Mouse (Mus musculus) neural tube, embryonic 11.5 days (tissue): ENCODE data around the gene Trim25. TPM values are rescaled to one million over a fixed set of nuclear protein-coding genes. Genes with fewer than 3 reads are reported as not detected.

Experiments
- ATAC-seq: fragments of 200-750 bp; cut with Nextera tagmentation; 2 replicates; pipeline ENCODE4 v1.8.0; 2017; ENCODE audit warnings: moderate number of reproducible peaks, mild to moderate bottlenecking, moderate TSS enrichment, moderate library complexity; ENCODE audit not compliant: insufficient read depth, low FRiP score, low TSS enrichment
- DNase-seq: peaks from one replicate; pipeline ENCODE4 v3.0.0-alpha.2; 2015; ENCODE audit warnings: low spot score
- H3K27ac ChIP-seq: fragments of 300-500 bp; sonication (generic); 2 replicates; pipeline ENCODE4 v1.5.1; 2014; ENCODE audit warnings: low read depth, mild to moderate bottlenecking, low read length
- H3K27me3 ChIP-seq: fragments of 300-500 bp; sonication (generic); 2 replicates; pipeline ENCODE4 v1.6.1; 2014; ENCODE audit warnings: mild to moderate bottlenecking, low read length, mixed read lengths; ENCODE audit not compliant: control insufficient read depth, insufficient read depth
- H3K36me3 ChIP-seq: fragments of 300-500 bp; sonication (generic); 2 replicates; pipeline ENCODE4 v1.6.1; 2014; ENCODE audit warnings: mild to moderate bottlenecking, low read length, moderate library complexity, mixed read lengths; ENCODE audit not compliant: control insufficient read depth, insufficient read depth
- H3K4me1 ChIP-seq: fragments of 300-500 bp; sonication (generic); 2 replicates; pipeline ENCODE4 v1.6.1; 2014; ENCODE audit warnings: low read length, mixed read lengths; ENCODE audit not compliant: control insufficient read depth, insufficient read depth
- H3K4me2 ChIP-seq: fragments of 300-500 bp; sonication (generic); 2 replicates; pipeline ENCODE4 v1.6.1; 2014; ENCODE audit warnings: low read depth, mild to moderate bottlenecking, moderate library complexity
- H3K4me3 ChIP-seq: fragments of 300-500 bp; sonication (generic); 2 replicates; pipeline ENCODE4 v1.5.1; 2014; ENCODE audit warnings: low read depth, low read length
- H3K9ac ChIP-seq: fragments of 300-500 bp; sonication (generic); 2 replicates; pipeline ENCODE4 v1.6.1; 2014; ENCODE audit warnings: mild to moderate bottlenecking, low read length
- H3K9me3 ChIP-seq: fragments of 300-500 bp; sonication (generic); 2 replicates; pipeline ENCODE4 v1.6.1; 2016; ENCODE audit warnings: low read length; ENCODE audit not compliant: control insufficient read depth
- WGBS: fragments of 180-500 bp; shearing (Covaris S2); extraction: QIAGEN DNeasy Blood & Tissue Kit; methylation state at CpG from one replicate; pipeline ENCODE4 v1.1.7; 2014; 5-methylcytosine and 5-hydroxymethylcytosine counted together
- polyA plus RNA-seq: library from polyadenylated mRNA; unstranded; fragments of >200 nt; fragmentation: Nextera tagmentation; extraction: Ambion mirVana; gene quantifications from 2 replicates; pipeline ENCODE4 v1.2.1, GENCODE M21; 2014

Trim25 gene
- polyA plus RNA-seq, 1 experiment from 2014 or later, result 2.5 TPM

DNA sequence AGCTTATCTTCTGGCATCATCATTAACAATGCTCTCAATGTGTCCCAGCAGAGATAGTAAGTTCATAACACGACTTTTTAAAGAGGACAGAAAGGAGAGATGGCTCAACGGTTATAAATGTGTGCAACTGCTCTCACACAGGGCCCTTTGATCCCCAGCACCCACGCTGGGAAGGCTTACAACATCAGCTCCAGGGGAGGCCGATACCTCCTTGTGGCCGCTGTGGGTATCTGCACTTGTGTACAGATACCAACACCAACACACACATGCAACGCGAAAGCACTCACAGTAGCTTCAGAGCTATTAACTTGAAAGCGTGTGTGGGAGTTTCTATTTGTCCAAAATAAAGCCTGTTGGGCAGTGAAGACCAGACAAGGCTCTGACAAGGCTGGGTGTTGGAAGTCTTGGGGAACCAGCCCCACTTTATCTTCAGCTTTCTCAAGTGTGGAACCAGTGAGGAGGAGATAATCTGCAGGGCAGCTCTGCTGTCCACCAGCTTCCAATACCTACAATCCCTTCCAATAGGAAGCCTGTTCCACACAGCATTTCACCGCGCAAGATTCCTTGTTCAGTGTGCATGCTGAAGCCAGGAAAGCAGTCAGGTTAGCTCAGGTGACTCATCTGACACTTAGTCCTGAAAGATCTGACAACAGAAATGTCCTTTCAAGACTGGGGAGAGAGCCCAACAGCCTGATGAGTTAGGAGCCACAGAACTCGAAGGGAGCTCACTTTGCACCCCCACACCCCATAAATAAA is 59.5 kb downstream of the Trim25 start:
- H3K9ac ChIP-seq, result no peak overlapping the region
- H3K27ac ChIP-seq, result no peak overlapping the region
- ATAC-seq, result no peak
- peak overlapping the region; percentile 79 for H3K4me2 ChIP-seq
- no peak overlapping the region for H3K4me3 ChIP-seq
- H3K9me3 ChIP-seq, result no peaks in the 10 kb centered on the region
- 75% methylated on average over 11 of the region's 11 CpGs for WGBS
- no peaks in the 10 kb centered on the region for H3K27me3 ChIP-seq
- H3K36me3 ChIP-seq, result no peaks in the 10 kb centered on the region
- DNase-seq, result no peak
- peaks cover 4% of the 10 kb centered on the region; the same call in 1 of the 2 replicates for H3K4me1 ChIP-seq

DNA sequence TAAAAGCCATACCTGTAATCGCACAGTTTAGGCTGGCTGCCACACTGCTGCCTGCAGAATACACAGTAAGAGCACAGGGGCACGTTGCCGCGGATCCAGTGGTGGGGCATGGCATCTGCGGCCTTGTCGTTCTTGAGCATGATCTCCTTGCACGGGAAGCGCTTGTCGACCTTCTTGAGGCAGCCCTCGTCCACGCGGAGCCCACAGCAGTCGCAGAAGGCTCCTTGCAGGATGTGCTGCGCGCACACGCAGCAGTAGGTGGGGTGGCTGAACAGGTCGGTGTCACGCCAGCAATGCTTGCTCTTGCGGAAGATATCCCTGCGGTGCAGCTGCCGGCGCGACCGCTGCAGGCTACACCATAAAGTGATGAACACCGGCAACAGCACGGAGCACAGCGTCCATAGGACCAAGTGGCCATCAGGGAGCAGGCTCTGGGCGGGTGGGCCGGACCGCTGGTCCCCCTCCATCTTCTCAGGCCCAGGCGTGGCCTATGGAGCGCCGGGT is 60.8 kb downstream of the Trim25 start:
- no peaks in the 10 kb centered on the region for H3K9me3 ChIP-seq
- DNase-seq (no peak), ATAC-seq (peak; percentile 78; the same call in 1 of the 2 replicates)
- H3K9ac ChIP-seq, result peak overlapping the region; percentile 91
- 0% methylated on average over 33 of the region's 33 CpGs for WGBS
- peak overlapping the region; percentile 79 for H3K4me2 ChIP-seq
- H3K27me3 ChIP-seq, result no peaks in the 10 kb centered on the region
- peaks cover 4% of the 10 kb centered on the region; the same call in 1 of the 2 replicates for H3K4me1 ChIP-seq
- H3K4me3 ChIP-seq, result peak overlapping the region; percentile 77
- no peaks in the 10 kb centered on the region for H3K36me3 ChIP-seq
- H3K27ac ChIP-seq, result peak overlapping the region; percentile 60; the same call in 1 of the 2 replicates

DNA sequence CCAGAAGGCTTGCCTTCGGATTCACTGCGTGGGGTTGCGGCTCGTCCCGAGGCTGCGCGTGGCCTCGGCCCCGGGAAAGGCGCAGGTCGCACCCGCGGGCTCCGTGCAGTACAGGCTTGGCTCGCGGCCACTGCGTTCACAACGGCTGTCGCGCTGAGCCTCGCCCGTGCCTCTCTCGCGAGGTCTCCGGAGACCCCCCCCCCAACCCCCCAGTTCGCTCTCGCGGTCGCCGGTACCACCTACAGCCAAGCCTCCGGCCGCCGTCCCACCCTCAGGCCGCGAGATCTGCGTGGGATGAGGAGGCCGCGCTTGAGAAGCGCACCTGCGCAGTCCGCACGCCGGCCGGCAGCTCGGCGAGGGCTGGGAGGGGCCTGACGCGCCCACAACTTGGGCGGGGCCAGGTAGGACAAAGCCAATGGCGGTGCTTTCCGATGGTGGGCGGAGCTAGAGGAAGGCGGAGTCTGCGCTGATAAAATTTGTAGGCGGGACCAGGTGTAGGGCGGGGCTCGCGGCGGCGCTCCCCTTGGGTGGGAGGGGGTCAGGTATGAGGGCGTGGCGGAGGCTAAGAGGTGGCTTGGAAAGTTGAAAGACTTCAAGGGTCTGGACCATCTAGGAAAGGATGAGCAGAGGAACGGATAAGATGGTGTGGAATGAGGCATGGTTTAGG is 61.4 kb downstream of the Trim25 start:
- H3K27me3 ChIP-seq, result no peaks in the 10 kb centered on the region
- H3K36me3 ChIP-seq, result no peaks in the 10 kb centered on the region
- H3K27ac ChIP-seq, result peak overlapping the region; percentile 60; the same call in 1 of the 2 replicates
- WGBS, result under 1% methylated on average over 63 of the region's 63 CpGs
- DNase-seq (peak; percentile 92), ATAC-seq (peak; percentile 92)
- H3K9ac ChIP-seq, result peak overlapping the region; percentile 91
- peak overlapping the region; percentile 79 for H3K4me2 ChIP-seq
- no peaks in the 10 kb centered on the region for H3K9me3 ChIP-seq
- H3K4me1 ChIP-seq, result peaks cover 4% of the 10 kb centered on the region; the same call in 1 of the 2 replicates
- peak overlapping the region; percentile 77 for H3K4me3 ChIP-seq

DNA sequence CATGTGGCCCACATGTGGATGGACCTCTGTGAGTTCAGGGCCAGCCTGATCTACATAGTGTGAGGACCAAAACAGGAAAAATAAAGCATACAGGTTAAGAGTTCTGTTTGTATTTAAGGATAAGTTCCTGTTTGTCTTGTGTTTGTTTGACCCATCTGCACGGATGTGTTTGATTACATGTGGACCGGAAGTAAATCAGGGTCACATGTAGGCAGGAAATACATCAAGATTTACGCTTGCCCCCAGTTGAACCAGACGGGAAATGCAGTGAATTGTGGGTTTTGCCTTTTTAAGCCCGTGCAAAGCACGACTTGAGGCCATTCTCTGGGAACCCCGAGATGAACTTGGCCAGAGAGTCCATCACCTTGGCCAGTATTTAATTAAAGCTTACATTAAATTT is 62.2 kb downstream of the Trim25 start:
- DNase-seq, result no peak
- Histone ChIP-seq H3K4me2 (no peak overlapping the region), H3K9ac (no peak overlapping the region), H3K4me3 (no peak overlapping the region), H3K27ac (no peak overlapping the region), H3K27me3 (no peaks in the 10 kb centered on the region), H3K4me1 (peaks cover 4% of the 10 kb centered on the region; the same call in 1 of the 2 replicates), H3K9me3 (no peaks in the 10 kb centered on the region), H3K36me3 (no peaks in the 10 kb centered on the region)
- ATAC-seq, result no peak
- 78% methylated on average over 7 of the region's 7 CpGs for WGBS

DNA sequence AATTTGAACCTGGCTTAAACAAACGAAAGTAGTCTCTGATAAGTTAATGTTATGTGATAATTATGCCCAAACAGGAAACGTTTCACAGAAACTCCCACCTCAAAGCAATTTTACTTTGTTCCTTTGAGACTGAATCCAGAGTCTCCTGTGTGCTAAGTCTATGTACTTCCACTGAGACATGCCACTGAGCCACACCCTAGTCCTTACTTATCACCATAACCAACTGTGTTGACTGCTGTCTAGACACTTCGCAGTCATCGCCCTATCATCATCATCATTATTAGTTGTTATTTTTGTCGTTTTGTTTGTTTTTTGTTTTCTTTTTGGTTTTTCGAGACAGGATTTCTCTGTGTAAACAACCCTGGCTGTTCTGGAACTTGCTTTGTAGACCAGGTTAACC is 65.1 kb downstream of the Trim25 start:
- Histone ChIP-seq H3K27ac (no peak overlapping the region), H3K4me3 (no peak overlapping the region), H3K9ac (no peak overlapping the region), H3K36me3 (no peaks in the 10 kb centered on the region), H3K9me3 (no peaks in the 10 kb centered on the region), H3K4me1 (peaks cover 3% of the 10 kb centered on the region; the same call in 1 of the 2 replicates), H3K27me3 (no peaks in the 10 kb centered on the region), H3K4me2 (no peak overlapping the region)
- no peak for ATAC-seq
- DNase-seq, result no peak
- 82% methylated on average over 6 of the region's 6 CpGs for WGBS

DNA sequence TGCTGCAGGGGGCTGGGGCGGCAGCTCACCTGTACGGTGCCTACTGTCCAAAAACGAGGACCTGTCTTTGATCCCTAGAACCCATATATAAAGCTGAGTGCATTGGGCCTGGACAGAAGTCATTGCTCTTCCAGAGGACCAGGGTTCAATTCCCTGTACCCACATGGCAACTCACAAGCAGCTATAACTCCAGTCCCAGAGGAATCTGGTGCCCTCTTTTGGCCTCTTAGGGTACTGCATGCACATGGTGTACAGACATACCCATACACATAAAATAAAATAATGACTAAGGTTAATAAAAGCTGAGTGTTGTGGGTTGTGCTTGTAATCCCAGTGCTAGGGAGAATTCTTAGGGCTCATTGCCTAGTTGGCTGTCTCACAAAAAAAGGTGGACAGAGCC is 66.1 kb downstream of the Trim25 start:
- no peaks in the 10 kb centered on the region for H3K36me3 ChIP-seq
- no peak overlapping the region for H3K4me3 ChIP-seq
- ATAC-seq, result no peak
- 96% methylated on average over 3 of the region's 3 CpGs for WGBS
- H3K27ac ChIP-seq, result no peak overlapping the region
- no peaks in the 10 kb centered on the region for H3K4me1 ChIP-seq
- no peak overlapping the region for H3K4me2 ChIP-seq
- DNase-seq, result no peak
- no peaks in the 10 kb centered on the region for H3K9me3 ChIP-seq
- H3K27me3 ChIP-seq, result no peaks in the 10 kb centered on the region
- H3K9ac ChIP-seq, result no peak overlapping the region

DNA sequence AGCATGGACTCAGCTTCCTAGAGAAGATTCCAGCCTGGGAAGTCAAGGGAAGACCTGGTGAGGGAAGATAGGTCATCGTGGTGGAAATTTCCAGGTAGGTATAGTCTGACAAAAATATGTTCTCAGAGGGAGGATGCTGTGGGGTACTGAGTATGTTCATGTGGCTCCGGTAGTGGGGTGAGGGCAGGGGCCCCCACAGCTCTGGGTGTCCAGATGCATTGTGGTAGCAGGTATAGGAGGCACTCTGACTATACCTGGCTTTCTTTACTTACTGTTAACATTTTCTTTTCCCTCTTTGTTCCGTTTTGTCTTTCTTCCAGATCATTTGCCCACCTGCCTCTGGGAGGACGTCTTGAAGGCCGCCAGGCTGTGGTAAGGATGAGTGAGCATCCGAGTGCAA is 67.0 kb downstream of the Trim25 start:
- H3K4me3 ChIP-seq, result no peak overlapping the region
- no peaks in the 10 kb centered on the region for H3K4me1 ChIP-seq
- H3K9me3 ChIP-seq, result no peaks in the 10 kb centered on the region
- H3K27me3 ChIP-seq, result no peaks in the 10 kb centered on the region
- H3K27ac ChIP-seq, result no peak overlapping the region
- WGBS, result 87% methylated on average over 6 of the region's 6 CpGs
- ATAC-seq (no peak), DNase-seq (no peak)
- no peaks in the 10 kb centered on the region for H3K36me3 ChIP-seq
- no peak overlapping the region for H3K9ac ChIP-seq
- no peak overlapping the region for H3K4me2 ChIP-seq

DNA sequence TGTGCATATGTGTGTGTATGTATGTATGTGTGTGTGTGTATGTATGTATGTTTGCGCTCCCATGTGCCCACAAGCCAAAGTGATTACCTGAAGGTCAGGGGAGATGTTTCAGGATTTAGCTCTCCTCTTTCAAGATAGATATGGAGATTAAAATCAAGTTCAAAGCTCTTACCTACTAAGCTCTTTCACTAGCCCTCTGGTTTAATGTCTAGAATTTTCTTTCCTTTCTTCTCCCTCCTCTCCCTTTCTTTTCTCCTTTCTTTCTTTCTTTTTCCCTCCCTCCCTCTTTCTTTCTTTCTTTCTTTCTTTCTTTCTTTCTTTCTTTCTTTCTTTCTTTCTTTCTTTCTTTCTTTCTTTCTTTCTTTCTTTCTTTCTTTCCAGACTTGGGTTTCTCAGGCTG is 67.6 kb downstream of the Trim25 start, which contains the start of gene Dgke:
Gene Dgke (minus strand): TSS at position 101 of the 400 bp plus-strand sequence.
- Histone ChIP-seq H3K9ac (no peak within 1 kb of the TSS), H3K4me3 (no peak within 1 kb of the TSS), H3K4me1 (no peaks in the 10 kb centered on the region), H3K27ac (no peak within 1 kb of the TSS), H3K36me3 (no peaks in the 10 kb centered on the region), H3K9me3 (no peaks in the 10 kb centered on the region), H3K4me2 (no peak within 1 kb of the TSS), H3K27me3 (no peaks in the 10 kb centered on the region)
- no peak for ATAC-seq
- WGBS, result 92% methylated on average over 1 of the region's 1 CpGs
- DNase-seq, result no peak
